Mouse (Mus musculus): ENCODE data around the gene Hydin. TPM values are rescaled to one million over a fixed set of nuclear protein-coding genes. Genes with fewer than 3 reads are reported as not detected.
A peak's percentile ranks its signal among the peaks of the same experiment; 100 is the strongest.

Gene Hydin
- polyA plus RNA-seq, 1 experiment, result not detected

DNA sequence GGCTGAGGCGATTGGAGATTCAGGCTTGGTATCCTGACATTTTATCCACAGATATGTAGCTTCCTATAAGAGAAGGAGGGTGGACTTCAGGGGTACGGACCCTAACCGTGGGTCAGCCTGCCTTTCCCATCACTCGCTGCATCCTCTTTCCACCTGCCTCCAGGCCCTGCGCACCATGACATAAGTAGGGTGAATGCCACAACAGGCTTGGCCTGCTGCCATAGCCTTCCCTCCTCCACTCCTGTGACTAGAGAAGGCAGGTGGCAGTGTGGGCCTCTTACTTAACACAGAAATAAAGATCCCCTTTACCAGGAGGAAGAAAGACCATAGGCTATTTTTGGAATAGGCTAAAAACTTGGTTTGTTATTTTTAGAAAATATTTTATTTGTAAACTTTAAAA lies 375.6 kb downstream of the Hydin start:
- Histone ChIP-seq H3K27ac (ENCODE audit: insufficient read depth, low read depth, low read length) (no peak overlapping the region), H3K4me3 (ENCODE audit: insufficient read depth, low read depth, low read length) (no peak overlapping the region), H3K4me1 (ENCODE audit: control insufficient read depth, insufficient read depth, low read length) (peaks cover 5% of the 10 kb centered on the region)
- no peak for TF ChIP-seq CTCF (IDR thresholded peaks at IDR 0.05; ENCODE audit: insufficient read depth, low read depth, low read length)
- TF ChIP-seq POLR2A (IDR thresholded peaks at IDR 0.05; ENCODE audit: insufficient read depth, low read depth, low read length), result no peak
- WGBS, result 59% methylated on average over 5 of the region's 5 CpGs

DNA sequence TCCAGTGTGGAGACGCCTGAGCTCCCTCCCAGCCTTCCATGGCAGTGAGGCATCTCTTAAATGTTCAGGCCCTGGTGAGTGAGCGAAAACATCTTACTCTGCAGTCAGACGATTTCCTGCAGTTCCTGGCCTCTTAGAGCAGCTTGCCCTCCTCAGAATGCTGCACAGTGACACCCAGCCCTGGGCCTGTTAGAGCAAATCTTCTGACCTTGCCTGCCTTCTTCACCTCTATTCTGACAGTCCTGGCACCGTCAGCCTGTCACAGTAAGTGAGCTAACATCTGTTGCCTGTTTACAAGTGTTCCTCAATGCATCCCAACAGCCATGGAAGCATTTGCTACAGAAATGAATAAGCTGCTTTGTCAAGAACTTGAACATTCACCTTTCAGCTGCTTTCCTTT lies 376.4 kb downstream of the Hydin start:
- no peak overlapping the region for H3K4me3 ChIP-seq (ENCODE audit: insufficient read depth, low read depth, low read length)
- WGBS, result 72% methylated on average over 4 of the region's 4 CpGs
- H3K4me1 ChIP-seq (ENCODE audit: control insufficient read depth, insufficient read depth, low read length), result peaks cover 5% of the 10 kb centered on the region
- TF ChIP-seq POLR2A (IDR thresholded peaks at IDR 0.05; ENCODE audit: insufficient read depth, low read depth, low read length), result no peak
- TF ChIP-seq CTCF (IDR thresholded peaks at IDR 0.05; ENCODE audit: insufficient read depth, low read depth, low read length), result no peak
- no peak overlapping the region for H3K27ac ChIP-seq (ENCODE audit: insufficient read depth, low read depth, low read length)

DNA sequence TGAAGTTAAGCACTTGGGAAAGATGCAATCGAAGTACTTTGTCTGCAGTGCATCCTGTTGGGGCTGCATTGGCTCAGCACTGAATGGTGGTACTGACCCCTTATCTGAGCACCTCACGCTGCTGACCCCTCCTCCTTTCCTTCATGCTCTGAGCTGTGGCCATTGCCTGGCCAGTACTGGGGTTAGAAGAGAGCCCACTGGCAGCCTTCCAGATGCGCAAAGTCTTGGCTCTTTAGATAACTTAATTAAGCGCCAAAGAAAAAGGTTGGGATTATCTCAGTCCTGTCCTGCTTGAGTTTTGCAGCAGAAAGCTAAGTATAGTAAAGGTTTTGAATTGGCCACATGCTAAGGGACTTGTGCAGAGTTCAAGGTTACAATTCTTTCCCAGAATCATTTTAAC lies 377.6 kb downstream of the Hydin start:
- Histone ChIP-seq H3K4me3 (ENCODE audit: insufficient read depth, low read depth, low read length) (no peak overlapping the region), H3K27ac (ENCODE audit: insufficient read depth, low read depth, low read length) (no peak overlapping the region), H3K4me1 (ENCODE audit: control insufficient read depth, insufficient read depth, low read length) (peaks cover 5% of the 10 kb centered on the region)
- WGBS, result 63% methylated on average over 4 of the region's 4 CpGs
- TF ChIP-seq POLR2A (IDR thresholded peaks at IDR 0.05; ENCODE audit: insufficient read depth, low read depth, low read length) (no peak), CTCF (IDR thresholded peaks at IDR 0.05; ENCODE audit: insufficient read depth, low read depth, low read length) (no peak)

DNA sequence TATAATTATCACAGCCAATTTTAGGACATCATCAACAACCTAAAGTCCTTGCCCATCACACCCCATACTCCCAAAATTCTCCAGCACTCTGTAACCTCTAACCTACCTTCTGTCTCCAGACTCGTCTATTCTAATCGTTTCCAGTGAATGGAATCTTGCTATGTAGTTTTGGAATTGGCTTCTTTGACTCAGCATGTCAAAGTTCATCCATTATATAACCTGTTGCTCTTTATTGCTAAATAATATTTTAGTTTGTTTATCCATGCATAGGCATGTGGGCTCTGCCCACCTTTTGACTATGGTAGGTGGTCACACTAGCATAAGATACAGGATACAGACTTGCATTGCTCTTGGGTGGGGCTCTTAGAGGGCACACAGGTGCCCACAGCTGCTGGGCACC lies 378.1 kb downstream of the Hydin start:
- TF ChIP-seq CTCF (IDR thresholded peaks at IDR 0.05; ENCODE audit: insufficient read depth, low read depth, low read length) (no peak), POLR2A (IDR thresholded peaks at IDR 0.05; ENCODE audit: insufficient read depth, low read depth, low read length) (no peak)
- Histone ChIP-seq H3K4me3 (ENCODE audit: insufficient read depth, low read depth, low read length) (no peak overlapping the region), H3K27ac (ENCODE audit: insufficient read depth, low read depth, low read length) (no peak overlapping the region), H3K4me1 (ENCODE audit: control insufficient read depth, insufficient read depth, low read length) (peaks cover 5% of the 10 kb centered on the region)
- WGBS, result 91% methylated on average over 2 of the region's 2 CpGs

DNA sequence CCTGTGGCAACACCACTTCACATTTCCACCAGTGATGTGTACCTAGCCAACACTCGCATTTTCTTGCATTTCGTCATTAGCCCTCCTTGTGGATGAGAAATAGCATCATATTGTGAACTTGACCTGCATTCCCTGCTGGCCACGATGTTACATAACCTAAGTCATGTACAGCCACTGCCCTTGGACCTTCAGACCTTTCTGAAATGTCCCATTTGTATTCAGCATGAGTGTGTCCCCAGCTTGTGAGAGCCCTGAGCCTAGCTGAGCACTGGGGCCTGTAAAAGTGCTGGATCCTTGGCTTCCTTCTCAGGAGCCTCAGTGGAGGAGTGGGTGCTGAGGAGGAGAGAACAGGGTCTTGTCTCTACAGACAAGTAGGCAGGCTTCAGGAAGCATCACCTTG lies 378.6 kb downstream of the Hydin start:
- TF ChIP-seq POLR2A (IDR thresholded peaks at IDR 0.05; ENCODE audit: insufficient read depth, low read depth, low read length) (no peak), CTCF (IDR thresholded peaks at IDR 0.05; ENCODE audit: insufficient read depth, low read depth, low read length) (no peak)
- H3K4me1 ChIP-seq (ENCODE audit: control insufficient read depth, insufficient read depth, low read length), result peaks cover 5% of the 10 kb centered on the region
- 90% methylated on average over 3 of the region's 3 CpGs for WGBS
- no peak overlapping the region for H3K4me3 ChIP-seq (ENCODE audit: insufficient read depth, low read depth, low read length)
- H3K27ac ChIP-seq (ENCODE audit: insufficient read depth, low read depth, low read length), result no peak overlapping the region

DNA sequence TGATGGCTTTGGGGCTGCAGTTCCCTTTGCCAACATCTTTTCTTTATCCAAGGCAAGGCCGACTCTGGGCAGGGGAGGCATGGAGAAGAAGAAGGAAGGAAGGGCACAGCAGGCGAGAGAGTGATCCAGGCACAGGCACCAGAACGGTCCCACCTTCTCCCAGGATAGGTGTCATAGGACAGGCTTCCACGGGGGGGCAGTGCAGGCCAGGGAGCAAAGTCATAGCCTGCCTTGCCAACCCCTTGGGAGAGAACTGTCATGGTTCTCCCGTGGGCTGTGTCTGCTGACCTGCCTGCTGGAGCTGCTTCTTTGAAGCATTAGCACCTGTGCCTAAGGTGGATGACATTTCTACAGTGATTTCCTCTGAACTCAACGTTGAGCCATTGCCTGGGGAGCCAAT lies 379.3 kb downstream of the Hydin start:
- H3K4me1 ChIP-seq (ENCODE audit: control insufficient read depth, insufficient read depth, low read length), result peaks cover 5% of the 10 kb centered on the region
- 17% methylated on average over 6 of the region's 6 CpGs for WGBS
- TF ChIP-seq CTCF (IDR thresholded peaks at IDR 0.05; ENCODE audit: insufficient read depth, low read depth, low read length) (peak; percentile 92), POLR2A (IDR thresholded peaks at IDR 0.05; ENCODE audit: insufficient read depth, low read depth, low read length) (no peak)
- no peak overlapping the region for H3K4me3 ChIP-seq (ENCODE audit: insufficient read depth, low read depth, low read length)
- no peak overlapping the region for H3K27ac ChIP-seq (ENCODE audit: insufficient read depth, low read depth, low read length)

DNA sequence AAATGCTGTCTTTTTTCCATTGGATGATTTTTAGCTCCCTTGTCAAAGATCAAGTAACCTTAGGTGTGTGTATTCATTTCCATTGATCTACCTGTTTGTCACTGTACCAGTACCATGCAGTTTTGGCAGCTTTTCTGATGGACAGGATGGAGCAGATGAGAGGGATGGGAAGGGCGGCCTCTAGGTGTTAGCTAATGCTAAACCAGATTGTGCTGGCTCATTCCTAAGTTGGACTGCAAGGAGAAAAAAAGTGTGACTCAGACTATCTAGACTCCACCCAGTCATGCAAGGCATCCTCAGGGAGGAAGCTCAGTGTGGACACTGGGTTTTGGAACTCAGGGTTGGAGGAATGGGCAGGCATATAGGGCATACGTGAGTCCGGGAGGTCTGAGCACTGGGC lies 381.8 kb downstream of the Hydin start:
- Histone ChIP-seq H3K4me3 (ENCODE audit: insufficient read depth, low read depth, low read length) (no peak overlapping the region), H3K27ac (ENCODE audit: insufficient read depth, low read depth, low read length) (no peak overlapping the region), H3K4me1 (ENCODE audit: control insufficient read depth, insufficient read depth, low read length) (peaks cover 7% of the 10 kb centered on the region)
- TF ChIP-seq POLR2A (IDR thresholded peaks at IDR 0.05; ENCODE audit: insufficient read depth, low read depth, low read length) (no peak), CTCF (IDR thresholded peaks at IDR 0.05; ENCODE audit: insufficient read depth, low read depth, low read length) (no peak)
- 95% methylated on average over 3 of the region's 3 CpGs for WGBS

DNA sequence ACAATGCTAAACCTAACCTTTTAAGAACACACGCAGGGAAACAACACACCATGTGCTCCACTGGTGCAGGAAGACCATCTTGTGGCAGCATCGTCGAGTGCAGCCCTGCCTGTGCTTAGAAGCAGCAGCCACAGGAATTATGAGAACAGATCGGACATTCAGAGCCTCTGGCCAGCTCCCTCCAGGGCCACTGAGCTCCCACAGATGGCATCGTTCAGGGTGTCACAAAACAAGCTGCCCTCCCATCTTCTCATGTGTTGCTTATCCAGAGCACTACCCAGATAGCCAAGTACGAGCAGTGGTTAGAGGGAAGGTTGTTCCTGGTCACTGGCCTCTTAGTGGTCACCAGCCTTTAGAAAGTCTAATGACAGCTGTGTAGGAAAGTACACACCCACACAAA lies 382.5 kb downstream of the Hydin start:
- no peak overlapping the region for H3K27ac ChIP-seq (ENCODE audit: insufficient read depth, low read depth, low read length)
- H3K4me1 ChIP-seq (ENCODE audit: control insufficient read depth, insufficient read depth, low read length), result peaks cover 12% of the 10 kb centered on the region
- no peak overlapping the region for H3K4me3 ChIP-seq (ENCODE audit: insufficient read depth, low read depth, low read length)
- 89% methylated on average over 6 of the region's 6 CpGs for WGBS
- TF ChIP-seq POLR2A (IDR thresholded peaks at IDR 0.05; ENCODE audit: insufficient read depth, low read depth, low read length) (no peak), CTCF (IDR thresholded peaks at IDR 0.05; ENCODE audit: insufficient read depth, low read depth, low read length) (no peak)

DNA sequence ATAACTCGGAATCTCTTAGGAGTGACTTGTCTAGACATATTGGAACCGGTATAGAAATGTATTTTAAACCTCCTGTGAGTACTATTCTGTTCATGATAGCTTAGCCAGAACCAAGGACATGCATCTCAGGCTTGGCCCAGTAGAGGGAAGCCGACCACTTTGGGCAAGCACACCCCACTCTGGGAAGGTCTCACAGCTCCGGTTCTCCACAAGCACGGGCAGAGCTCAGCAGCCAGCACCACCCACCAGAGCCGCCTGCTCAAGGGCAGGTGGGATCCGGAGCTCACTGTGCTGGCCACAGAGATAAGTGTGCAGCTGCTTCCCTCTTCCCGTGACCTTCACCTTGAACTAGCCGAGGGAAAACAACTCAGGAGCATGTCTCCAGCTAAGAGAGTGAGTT lies 384.1 kb downstream of the Hydin start:
- TF ChIP-seq CTCF (IDR thresholded peaks at IDR 0.05; ENCODE audit: insufficient read depth, low read depth, low read length), result no peak
- TF ChIP-seq POLR2A (IDR thresholded peaks at IDR 0.05; ENCODE audit: insufficient read depth, low read depth, low read length), result no peak
- WGBS, result 77% methylated on average over 9 of the region's 9 CpGs
- Histone ChIP-seq H3K4me3 (ENCODE audit: insufficient read depth, low read depth, low read length) (no peak overlapping the region), H3K4me1 (ENCODE audit: control insufficient read depth, insufficient read depth, low read length) (peaks cover 21% of the 10 kb centered on the region), H3K27ac (ENCODE audit: insufficient read depth, low read depth, low read length) (no peak overlapping the region)

DNA sequence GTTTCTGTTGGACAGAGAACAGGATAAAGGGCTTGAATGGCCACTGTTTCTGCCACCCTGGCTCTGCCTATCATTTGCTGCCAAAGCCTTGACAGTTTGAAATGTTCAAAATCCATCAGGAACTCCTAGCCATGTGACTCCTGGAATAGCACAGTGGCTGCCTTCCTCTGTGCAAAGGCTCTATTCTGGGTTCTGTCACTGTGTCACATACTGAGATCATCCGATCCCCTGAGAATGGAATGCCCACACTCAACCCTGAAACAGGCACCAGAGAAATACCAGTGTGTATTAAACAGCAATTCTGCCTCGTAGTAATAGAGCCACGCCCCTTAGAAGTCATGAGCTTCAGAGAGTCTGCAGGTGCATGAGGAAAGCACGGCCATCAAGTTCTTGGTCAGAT lies 385.1 kb downstream of the Hydin start:
- Histone ChIP-seq H3K27ac (ENCODE audit: insufficient read depth, low read depth, low read length) (no peak overlapping the region), H3K4me1 (ENCODE audit: control insufficient read depth, insufficient read depth, low read length) (peaks cover 21% of the 10 kb centered on the region), H3K4me3 (ENCODE audit: insufficient read depth, low read depth, low read length) (no peak overlapping the region)
- TF ChIP-seq CTCF (IDR thresholded peaks at IDR 0.05; ENCODE audit: insufficient read depth, low read depth, low read length) (no peak), POLR2A (IDR thresholded peaks at IDR 0.05; ENCODE audit: insufficient read depth, low read depth, low read length) (no peak)
- WGBS, result 53% methylated on average over 4 of the region's 4 CpGs

Measured in olfactory bulb, adult 2 months (tissue).